Mouse (Mus musculus) liver, adult 2 months (tissue): Measurements from ENCODE around the gene Tgfbi. TPM values are rescaled to one million over a fixed set of nuclear protein-coding genes. Genes with fewer than 3 reads are reported as not detected.

Experiments
- DNase-seq: peaks from one replicate; pipeline ENCODE4 v3.0.0-alpha.2; 2011; ENCODE audit warnings: low read depth, low spot score; ENCODE audit errors: extremely low read depth
- H3K27ac ChIP-seq: fragments of 200-500 bp; replicated peaks from 2 replicates; pipeline ENCODE4 v1.5.1; 2012; ENCODE audit warnings: low read depth, mild to moderate bottlenecking, control low read depth, inconsistent platforms, low read length; ENCODE audit not compliant: insufficient read depth
- H3K27me3 ChIP-seq: fragments of 200-500 bp; 2 replicates; pipeline ENCODE4 v1.6.1; 2012; ENCODE audit warnings: mild to moderate bottlenecking, moderate library complexity, low read length, inconsistent platforms; ENCODE audit not compliant: control insufficient read depth, insufficient read depth
- H3K36me3 ChIP-seq: fragments of 200-500 bp; 2 replicates; pipeline ENCODE4 v1.6.1; 2012; ENCODE audit warnings: low read length, inconsistent platforms; ENCODE audit not compliant: control insufficient read depth, insufficient read depth
- H3K4me1 ChIP-seq: fragments of 200-500 bp; 2 replicates; pipeline ENCODE4 v1.6.1; 2011; ENCODE audit warnings: low read length; ENCODE audit not compliant: control insufficient read depth, insufficient read depth
- H3K4me3 ChIP-seq: fragments of 200-500 bp; 2 replicates; pipeline ENCODE4 v1.5.1; 2011; ENCODE audit warnings: low read depth, mild to moderate bottlenecking, control low read depth, low read length, moderate library complexity; ENCODE audit not compliant: insufficient read depth
- H3K79me2 ChIP-seq: fragments of 200-500 bp; 2 replicates; pipeline ENCODE4 v1.6.1; 2012; ENCODE audit warnings: inconsistent platforms, mild to moderate bottlenecking, low read length, moderate library complexity; ENCODE audit not compliant: control insufficient read depth, insufficient read depth
- H3K9ac ChIP-seq: fragments of 200-500 bp; 2 replicates; pipeline ENCODE4 v1.6.1; 2012; ENCODE audit warnings: low read depth, mild to moderate bottlenecking, control low read depth, inconsistent platforms, low read length
- CTCF ChIP-seq: fragments of 200-500 bp; IDR thresholded peaks from 2 replicates; pipeline ENCODE4 v1.5.1; 2011; ENCODE audit warnings: low read depth, low read length, control low read depth
- POLR2A ChIP-seq: fragments of 200-500 bp; IDR thresholded peaks from 2 replicates; pipeline ENCODE4 v1.6.1; 2011; ENCODE audit warnings: low read length, control low read depth; ENCODE audit not compliant: insufficient read depth; ENCODE audit errors: extremely low read depth
- WGBS: fragments of 180-500 bp; shearing (Covaris S2); methylation state at CpG from one replicate; pipeline ENCODE4 v1.1.7; 2018; 5-methylcytosine and 5-hydroxymethylcytosine counted together
- polyA plus RNA-seq: library from polyadenylated mRNA; depleted of rRNA; stranded (reverse); fragments of >200 nt; gene quantifications from 2 replicates; pipeline ENCODE4 v1.2.3, GENCODE M21; 2012; rRNA removed
- total RNA-seq: library from RNA; depleted of rRNA; stranded (reverse); fragments of >200 nt; gene quantifications from 2 replicates; pipeline ENCODE4 v1.2.3, GENCODE M21; 2014; rRNA removed

Gene Tgfbi
- total RNA-seq (34.3 and 39.3 TPM in 2 replicates), polyA plus RNA-seq (23.3 and 27.2 TPM in 2 replicates)

DNA sequence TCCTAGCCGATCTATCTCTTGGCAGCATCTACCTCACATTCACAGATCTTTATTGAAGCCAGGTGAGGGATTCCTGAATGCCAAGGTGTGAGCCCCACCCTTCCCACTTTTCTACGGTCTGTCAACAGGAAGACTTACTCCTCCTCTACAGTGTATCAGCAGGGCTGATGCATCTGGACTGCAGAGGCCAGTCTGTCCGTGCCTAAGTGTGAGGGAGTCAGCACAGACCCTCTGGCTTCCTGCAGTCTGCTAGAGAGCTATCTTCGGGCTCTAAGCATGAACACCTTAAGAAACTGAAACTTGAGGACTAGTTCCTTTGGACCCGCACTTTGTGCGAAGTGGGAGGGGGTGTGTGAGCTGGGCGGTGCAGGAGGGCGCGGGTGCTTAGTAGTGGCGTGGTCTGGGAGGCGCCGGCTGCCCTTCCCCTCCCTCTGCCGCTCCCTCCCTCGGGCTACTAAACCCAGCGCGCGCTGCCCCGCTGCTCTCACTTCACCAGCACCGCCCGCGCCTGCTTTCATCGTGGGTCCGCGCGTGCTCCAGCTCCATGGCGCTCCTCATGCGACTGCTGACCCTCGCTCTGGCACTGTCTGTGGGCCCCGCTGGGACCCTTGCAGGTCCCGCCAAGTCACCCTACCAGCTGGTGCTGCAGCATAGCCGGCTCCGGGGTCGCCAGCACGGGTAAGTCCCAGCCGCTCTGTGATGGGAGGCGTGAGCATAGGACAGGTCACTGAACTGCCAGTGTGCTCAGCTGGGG lies at the start of gene Tgfbi:
Gene Tgfbi, plus strand, starts transcription at position 421 of the 754 bp plus-strand sequence.
- no peak for TF ChIP-seq CTCF
- TF ChIP-seq POLR2A: no peak

DNA sequence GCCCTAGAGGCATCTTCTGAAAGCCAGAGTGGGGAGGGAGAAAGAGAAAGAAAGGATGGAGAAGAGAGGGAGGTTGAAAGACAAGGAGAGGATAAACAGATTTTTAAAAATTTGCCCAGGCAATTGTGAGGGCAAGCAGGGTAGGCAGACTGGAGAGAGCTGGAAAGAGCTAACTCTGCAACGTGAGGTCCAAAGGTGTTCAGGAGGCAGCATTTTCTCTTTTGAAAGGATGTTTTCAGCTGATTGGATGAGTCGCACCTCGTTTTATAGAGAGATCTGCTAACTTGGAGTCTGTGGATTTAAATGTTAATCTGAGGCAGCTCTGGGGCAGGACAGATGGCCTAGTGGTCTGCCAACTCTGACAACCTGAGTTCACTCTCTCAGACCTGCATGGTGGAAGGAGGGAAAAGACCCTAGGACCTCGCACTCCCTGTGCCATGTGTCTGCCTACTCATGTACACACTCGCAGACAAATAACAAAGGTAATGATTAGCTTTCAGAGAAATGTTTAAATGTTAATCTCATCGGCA lies 49.4 kb upstream of the Tgfbi start:
- no peak overlapping the region for H3K4me3 ChIP-seq
- peak overlapping the region; percentile 14 for H3K27ac ChIP-seq
- no peak overlapping the region for H3K9ac ChIP-seq
- no peaks in the 10 kb centered on the region for H3K79me2 ChIP-seq
- TF ChIP-seq POLR2A (no peak), CTCF (no peak)
- H3K27me3 ChIP-seq: no peaks in the 10 kb centered on the region
- no peaks in the 10 kb centered on the region for H3K36me3 ChIP-seq
- H3K4me1 ChIP-seq: peaks cover 25% of the 10 kb centered on the region
- 31% methylated on average over 6 of the region's 6 CpGs for WGBS
- DNase-seq: peak; percentile 48

More for the DNA sequence above, at the start of gene Tgfbi:
- no peaks in the 10 kb centered on the region for H3K79me2 ChIP-seq
- DNase-seq: no peak
- no peaks in the 10 kb centered on the region for H3K36me3 ChIP-seq
- peak within 1 kb of the TSS; percentile 72 for H3K9ac ChIP-seq
- peaks cover 15% of the 10 kb centered on the region for H3K27me3 ChIP-seq
- H3K27ac ChIP-seq: peak within 1 kb of the TSS; percentile 12; the same call in 1 of the 2 replicates
- H3K4me1 ChIP-seq: peaks cover 3% of the 10 kb centered on the region; the same call in 1 of the 2 replicates
- 6% methylated on average over 36 of the region's 36 CpGs for WGBS
- peak within 1 kb of the TSS; percentile 70 for H3K4me3 ChIP-seq

DNA sequence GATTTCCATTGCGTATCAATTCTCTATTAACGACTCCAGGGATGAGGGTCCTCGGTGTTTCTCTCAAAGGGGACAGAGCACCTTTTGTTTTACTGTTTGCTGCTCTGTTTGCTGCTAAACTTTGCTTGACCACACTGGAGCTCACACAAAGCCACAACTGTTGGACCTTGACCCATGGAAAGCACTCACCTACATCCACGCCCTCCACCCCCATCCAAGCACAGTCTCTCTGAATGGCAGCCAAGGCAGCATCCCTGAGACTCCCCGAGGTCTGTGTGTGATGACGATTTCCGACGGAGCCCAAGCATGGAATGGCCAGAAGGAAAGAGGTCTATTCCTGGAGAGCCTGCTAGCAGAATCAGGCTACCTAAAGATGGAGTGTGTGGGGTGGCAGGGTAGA lies 48.2 kb upstream of the Tgfbi start:
- DNase-seq: peak; percentile 89
- Histone ChIP-seq H3K4me1 (peaks cover 22% of the 10 kb centered on the region), H3K36me3 (no peaks in the 10 kb centered on the region), H3K9ac (no peak overlapping the region), H3K4me3 (no peak overlapping the region), H3K27ac (no peak overlapping the region), H3K27me3 (no peaks in the 10 kb centered on the region), H3K79me2 (no peaks in the 10 kb centered on the region)
- WGBS: 23% methylated on average over 8 of the region's 8 CpGs
- TF ChIP-seq POLR2A (no peak), CTCF (no peak)

DNA sequence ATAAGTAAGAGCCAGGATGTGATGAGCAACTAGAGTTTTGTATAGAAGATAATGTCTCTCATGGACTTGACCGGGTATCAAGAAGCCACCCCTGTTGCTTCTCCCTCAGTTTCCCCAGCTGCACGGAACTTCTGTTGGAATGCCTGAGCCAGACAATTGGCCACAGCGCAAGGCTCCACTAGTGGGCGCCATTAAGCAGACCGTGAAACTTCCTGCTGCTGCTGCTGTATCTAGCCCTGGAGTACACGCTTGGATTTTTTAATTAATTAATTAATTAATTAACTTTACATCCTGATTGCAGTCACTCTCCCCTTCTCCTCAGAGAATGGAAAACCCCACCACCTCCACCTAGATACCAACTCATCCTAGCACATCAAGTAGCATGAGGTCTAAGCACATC lies 46.2 kb upstream of the Tgfbi start:
- no peak overlapping the region for H3K9ac ChIP-seq
- H3K27ac ChIP-seq: no peak overlapping the region
- DNase-seq: peak; percentile 17
- no peak for TF ChIP-seq POLR2A
- TF ChIP-seq CTCF: peak; percentile 85
- H3K27me3 ChIP-seq: no peaks in the 10 kb centered on the region
- 47% methylated on average over 6 of the region's 6 CpGs for WGBS
- no peak overlapping the region for H3K4me3 ChIP-seq
- peaks cover 22% of the 10 kb centered on the region for H3K4me1 ChIP-seq
- H3K36me3 ChIP-seq: no peaks in the 10 kb centered on the region
- no peaks in the 10 kb centered on the region for H3K79me2 ChIP-seq

DNA sequence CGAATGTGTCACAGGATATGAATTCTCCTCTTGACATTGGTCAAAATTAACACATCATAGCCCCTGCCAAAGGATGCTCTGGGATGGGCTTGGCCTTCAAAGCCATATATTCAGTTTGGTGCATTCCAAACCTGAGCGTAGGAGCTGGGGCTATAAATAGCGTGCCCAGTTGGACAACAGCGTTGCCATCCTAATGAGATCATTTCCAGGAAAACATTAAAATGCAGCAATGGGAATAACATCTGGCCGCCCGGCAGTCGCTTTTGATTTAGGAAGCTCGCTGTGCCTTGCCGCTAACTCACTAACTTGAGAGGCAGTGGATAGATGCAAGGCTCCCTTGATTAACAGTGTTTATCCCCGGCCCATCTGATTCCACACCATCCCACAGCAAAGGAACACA lies 43.0 kb upstream of the Tgfbi start:
- no peaks in the 10 kb centered on the region for H3K79me2 ChIP-seq
- H3K27ac ChIP-seq: no peak overlapping the region

DNA sequence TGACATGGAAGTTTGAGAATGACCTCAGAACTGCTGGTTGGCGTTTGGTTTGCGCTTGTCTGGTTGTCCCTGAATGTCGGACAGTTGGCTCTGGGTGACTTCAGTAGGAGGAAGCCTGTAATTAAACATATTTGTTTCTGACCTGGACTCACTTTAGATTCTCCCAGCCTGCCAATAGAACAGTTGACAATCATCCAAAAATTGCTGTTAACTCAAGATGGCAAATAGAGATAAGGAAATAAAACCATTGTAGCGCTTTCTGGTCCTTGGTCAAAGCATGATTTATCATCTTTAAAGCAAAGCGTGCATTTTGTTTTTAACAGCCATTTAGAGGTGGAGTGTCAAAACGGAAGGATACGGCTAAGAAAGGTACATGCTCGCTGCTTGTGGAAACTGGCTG lies 37.7 kb upstream of the Tgfbi start:
- no peaks in the 10 kb centered on the region for H3K27me3 ChIP-seq
- H3K4me3 ChIP-seq: no peak overlapping the region
- no peak overlapping the region for H3K27ac ChIP-seq
- WGBS: 31% methylated on average over 8 of the region's 8 CpGs
- H3K9ac ChIP-seq: no peak overlapping the region
- peak; percentile 92 for DNase-seq
- H3K36me3 ChIP-seq: no peaks in the 10 kb centered on the region
- H3K4me1 ChIP-seq: peaks cover 12% of the 10 kb centered on the region
- H3K79me2 ChIP-seq: no peaks in the 10 kb centered on the region
- TF ChIP-seq POLR2A (no peak), CTCF (no peak)

More for the DNA sequence above, 43.0 kb upstream of the Tgfbi start:
- 87% methylated on average over 10 of the region's 10 CpGs for WGBS
- Histone ChIP-seq H3K4me3 (no peak overlapping the region), H3K9ac (no peak overlapping the region), H3K36me3 (no peaks in the 10 kb centered on the region), H3K4me1 (peaks cover 2% of the 10 kb centered on the region; the same call in 1 of the 2 replicates), H3K27me3 (no peaks in the 10 kb centered on the region)
- TF ChIP-seq CTCF: no peak
- TF ChIP-seq POLR2A: no peak
- DNase-seq: no peak
